7 mouse cellular contexts compared by ENCODE assay signal in the genomic region with DNA sequence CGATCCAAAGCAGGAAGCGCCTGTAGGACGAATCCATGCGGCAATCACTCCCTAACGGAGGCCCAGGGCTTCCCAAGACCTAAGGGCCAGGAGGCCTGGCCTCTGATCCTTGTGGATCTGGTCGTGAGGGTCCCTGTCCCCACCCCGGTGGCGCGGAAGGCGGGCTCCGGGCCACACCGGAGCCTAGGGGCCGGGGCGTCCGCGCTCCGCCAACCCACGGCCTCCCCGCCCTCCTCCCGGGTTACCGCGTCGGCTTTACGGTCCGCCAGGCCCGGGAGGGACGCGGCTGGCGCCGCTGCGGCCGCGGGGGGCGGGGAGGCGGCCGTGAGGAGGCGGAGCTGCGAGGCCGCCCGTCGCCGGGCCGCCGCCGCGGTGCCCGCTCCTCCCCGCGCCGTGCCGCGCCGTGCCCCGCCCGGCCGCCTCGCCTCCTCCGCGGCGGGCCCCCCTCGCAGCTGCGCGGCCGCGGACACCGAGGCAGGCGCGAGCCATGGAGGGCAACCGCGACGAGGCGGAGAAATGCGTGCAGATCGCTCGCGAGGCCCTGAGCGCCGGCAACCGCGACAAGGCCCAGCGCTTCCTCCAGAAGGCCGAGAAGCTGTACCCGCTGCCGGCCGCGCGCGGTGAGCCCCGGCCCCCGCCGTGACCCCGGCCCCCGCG. TPM values are rescaled to one million over a fixed set of nuclear protein-coding genes. Genes with fewer than 3 reads are reported as not detected.
DNase-seq lines count a peak whose midpoint lies in the region; ATAC-seq lines count a peak whose summit lies in the region.

Dnajb14 (plus strand) TSS at position 239 of the 657 bp plus-strand sequence.

- H3K27me3 ChIP-seq in embryonic facial prominence, embryonic 11.5 days (ENCODE audit: control insufficient read depth, insufficient read depth, low read length), result no peaks in the 10 kb centered on the region
- H3K27me3 ChIP-seq in limb, embryonic 13.5 days, result no peaks in the 10 kb centered on the region
- H3K27me3 ChIP-seq in midbrain, embryonic 14.5 days (ENCODE audit: control insufficient read depth, insufficient read depth, low read length), result no peaks in the 10 kb centered on the region

- H3K9me3 ChIP-seq in embryonic facial prominence, embryonic 11.5 days (replicated peaks; ENCODE audit: control insufficient read depth, low read length), result no peaks in the 10 kb centered on the region
- H3K9me3 ChIP-seq in limb, embryonic 13.5 days, result no peaks in the 10 kb centered on the region
- no peaks in the 10 kb centered on the region for H3K9me3 ChIP-seq in midbrain, embryonic 14.5 days (ENCODE audit: control insufficient read depth, low read length)

- H3K36me3 ChIP-seq in embryonic facial prominence, embryonic 11.5 days (replicated peaks; ENCODE audit: control insufficient read depth, insufficient read depth, low read depth, low read length), result no peaks in the 10 kb centered on the region
- H3K36me3 ChIP-seq in limb, embryonic 13.5 days, result peaks cover 3% of the 10 kb centered on the region; the same call in 1 of the 2 replicates
- peaks cover 8% of the 10 kb centered on the region; the same call in 1 of the 2 replicates for H3K36me3 ChIP-seq in midbrain, embryonic 14.5 days (ENCODE audit: control insufficient read depth, insufficient read depth, low read length)

- H3K4me2 ChIP-seq in embryonic facial prominence, embryonic 11.5 days (ENCODE audit: low read depth, low read length), result peak within 1 kb of the TSS; percentile 92
- peak within 1 kb of the TSS; percentile 72 for H3K4me2 ChIP-seq in limb, embryonic 13.5 days (replicated peaks)
- peak within 1 kb of the TSS; percentile 80 for H3K4me2 ChIP-seq in midbrain, embryonic 14.5 days (ENCODE audit: low read length)

- H3K9ac ChIP-seq in embryonic facial prominence, embryonic 11.5 days (replicated peaks; ENCODE audit: low read length), result peak within 1 kb of the TSS; percentile 97
- H3K9ac ChIP-seq in limb, embryonic 13.5 days, result peak within 1 kb of the TSS; percentile 97
- H3K9ac ChIP-seq in midbrain, embryonic 14.5 days (replicated peaks; ENCODE audit: low read length), result peak within 1 kb of the TSS; percentile 98

- no peak; the same call in 1 of the 2 replicates for ATAC-seq in embryonic facial prominence, embryonic 11.5 days (replicated peaks; ENCODE audit: insufficient number of reproducible peaks, low FRiP score, low TSS enrichment, low read depth)
- peak; percentile 18 for ATAC-seq in limb, embryonic 13.5 days (ENCODE audit: low FRiP score, low read depth)
- ATAC-seq in midbrain, embryonic 14.5 days (ENCODE audit: low FRiP score, low TSS enrichment), result peak; percentile 19

- WGBS in embryonic facial prominence, embryonic 11.5 days, result under 1% methylated on average over 45 of the region's 94 CpGs
- WGBS in limb, embryonic 13.5 days, result 1% methylated on average over 65 of the region's 94 CpGs
- WGBS in midbrain, embryonic 14.5 days, result under 1% methylated on average over 78 of the region's 94 CpGs

- H3K4me1 ChIP-seq in embryonic facial prominence, embryonic 11.5 days (ENCODE audit: control insufficient read depth, insufficient read depth, low read length), result no peaks in the 10 kb centered on the region
- H3K4me1 ChIP-seq in limb, embryonic 13.5 days, result peaks cover 25% of the 10 kb centered on the region
- peaks cover 7% of the 10 kb centered on the region; the same call in 1 of the 2 replicates for H3K4me1 ChIP-seq in midbrain, embryonic 14.5 days (ENCODE audit: control insufficient read depth, insufficient read depth, low read length)

- DNase-seq in adrenal gland, postnatal 25 days, result peak; percentile 77
- peak; percentile 72 for DNase-seq in embryonic facial prominence, embryonic 11.5 days (ENCODE audit: low spot score)
- DNase-seq in heart, adult 11 months, result peak; percentile 97
- DNase-seq in kidney, adult 18-20 months, result peak; percentile 76
- peak; percentile 81 for DNase-seq in midbrain, embryonic 14.5 days
- peak; percentile 61 for DNase-seq in spleen, adult 12 weeks (ENCODE audit: low spot score)

- H3K4me3 ChIP-seq in embryonic facial prominence, embryonic 11.5 days (ENCODE audit: low read depth, low read length), result peak within 1 kb of the TSS; percentile 86
- peak within 1 kb of the TSS; percentile 87 for H3K4me3 ChIP-seq in limb, embryonic 13.5 days
- peak within 1 kb of the TSS; percentile 75 for H3K4me3 ChIP-seq in midbrain, embryonic 14.5 days (replicated peaks; ENCODE audit: low read depth, low read length)

- H3K27ac ChIP-seq in embryonic facial prominence, embryonic 11.5 days (replicated peaks; ENCODE audit: low read depth, low read length), result peak within 1 kb of the TSS; percentile 97
- peak within 1 kb of the TSS; percentile 97 for H3K27ac ChIP-seq in limb, embryonic 13.5 days
- peak within 1 kb of the TSS; percentile 98 for H3K27ac ChIP-seq in midbrain, embryonic 14.5 days (replicated peaks; ENCODE audit: low read depth, low read length)

RNA-seq across cellular contexts. Expression of gene Dnajb14, which starts in this region (rescaled TPM):
- total RNA-seq in adrenal gland, postnatal 25 days (2021), result 18.0 and 22.4 TPM in 2 replicates
- polyA plus RNA-seq in embryonic facial prominence, embryonic 11.5 days (2014; fragmentation: Nextera tagmentation; extraction: Ambion mirVana), result 9.4 and 10.7 TPM in 2 replicates
- polyA plus RNA-seq in limb, embryonic 13.5 days (2015; fragmentation: Nextera tagmentation; extraction: Ambion mirVana), result 11.3 and 11.5 TPM in 2 replicates
- polyA plus RNA-seq in midbrain, embryonic 14.5 days (2014; fragmentation: Nextera tagmentation; extraction: Ambion mirVana), result 14.0 and 15.8 TPM in 2 replicates
